Mouse (Mus musculus) hindbrain, embryonic 14.5 days (tissue): ENCODE measurements around the gene Ccdc184. TPM values are rescaled to one million over a fixed set of nuclear protein-coding genes. Genes with fewer than 3 reads are reported as not detected.

ENCODE experiments used
- ATAC-seq: fragments of 200-750 bp; cut with Nextera tagmentation; 2 replicates; pipeline ENCODE4 v1.8.0; 2017; ENCODE audit warnings: moderate number of reproducible peaks, mild to moderate bottlenecking, moderate TSS enrichment, moderate library complexity; ENCODE audit not compliant: low FRiP score
- DNase-seq: peaks from one replicate; pipeline ENCODE4 v3.0.0-alpha.2; 2015; ENCODE audit warnings: low spot score
- H3K27ac ChIP-seq: fragments of 300-500 bp; sonication (generic); 2 replicates; pipeline ENCODE4 v1.5.1; 2014; ENCODE audit warnings: mild to moderate bottlenecking, moderate library complexity
- H3K27me3 ChIP-seq: fragments of 300-500 bp; sonication (generic); 2 replicates; pipeline ENCODE4 v1.6.1; 2014; ENCODE audit warnings: mild to moderate bottlenecking, low read length, mixed read lengths; ENCODE audit not compliant: control insufficient read depth, insufficient read depth
- H3K36me3 ChIP-seq: fragments of 300-500 bp; sonication (generic); replicated peaks from 2 replicates; pipeline ENCODE4 v1.6.1; 2014; ENCODE audit not compliant: control insufficient read depth, insufficient read depth
- H3K4me1 ChIP-seq: fragments of 300-500 bp; sonication (generic); replicated peaks from 2 replicates; pipeline ENCODE4 v1.6.1; 2014; ENCODE audit warnings: antibody characterized with exemption, low read length, mixed read lengths; ENCODE audit not compliant: control insufficient read depth, insufficient read depth
- H3K4me2 ChIP-seq: fragments of 300-500 bp; sonication (generic); replicated peaks from 2 replicates; pipeline ENCODE4 v1.6.1; 2014; ENCODE audit warnings: mild to moderate bottlenecking, moderate library complexity
- H3K4me3 ChIP-seq: fragments of 300-500 bp; sonication (generic); replicated peaks from 2 replicates; pipeline ENCODE4 v1.5.1; 2014; ENCODE audit warnings: mild to moderate bottlenecking, low read length
- H3K9ac ChIP-seq: fragments of 300-500 bp; sonication (generic); 2 replicates; pipeline ENCODE4 v1.6.1; 2014
- H3K9me3 ChIP-seq: fragments of 300-500 bp; sonication (generic); 2 replicates; pipeline ENCODE4 v1.6.1; 2016; ENCODE audit warnings: low read length; ENCODE audit not compliant: control insufficient read depth
- WGBS: fragments of 180-500 bp; shearing (Covaris S2); extraction: QIAGEN DNeasy Blood & Tissue Kit; methylation state at CpG from one replicate; pipeline ENCODE4 v1.1.7; 2014; 5-methylcytosine and 5-hydroxymethylcytosine counted together
- polyA plus RNA-seq: library from polyadenylated mRNA; unstranded; fragments of >200 nt; fragmentation: Nextera tagmentation; extraction: Ambion mirVana; gene quantifications from 2 replicates; pipeline ENCODE4 v1.2.1, GENCODE M21; 2014

Ccdc184 gene
- polyA plus RNA-seq, 1 experiment from 2014 or later: 98.1 TPM

DNA sequence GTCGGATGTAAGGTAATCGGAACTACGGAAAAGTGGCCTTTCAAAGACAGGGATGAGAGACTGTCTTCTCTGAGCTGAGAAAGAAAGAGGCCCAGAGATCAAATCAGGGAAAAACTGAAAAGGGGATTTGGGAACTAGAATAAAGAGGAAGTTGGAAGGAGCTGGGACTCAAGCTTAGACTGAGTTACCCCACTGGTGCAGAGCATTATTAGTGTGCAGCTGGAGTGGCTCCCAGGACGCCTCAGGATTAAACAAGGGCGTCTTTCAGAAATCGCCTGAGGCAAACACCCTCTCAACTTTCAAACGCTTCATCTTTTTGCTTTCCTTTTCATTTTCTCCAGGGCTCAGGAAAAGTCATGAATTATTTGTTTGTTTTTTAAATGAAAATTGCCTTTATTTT, 14.0 kb upstream of the Ccdc184 start:
- no peaks in the 10 kb centered on the region for H3K36me3 ChIP-seq
- WGBS: 73% methylated on average over 7 of the region's 7 CpGs
- H3K4me3 ChIP-seq: no peak overlapping the region
- ATAC-seq: no peak
- DNase-seq: no peak
- no peaks in the 10 kb centered on the region for H3K27me3 ChIP-seq
- H3K4me2 ChIP-seq: no peak overlapping the region
- H3K27ac ChIP-seq: no peak overlapping the region
- H3K9me3 ChIP-seq: no peaks in the 10 kb centered on the region
- no peaks in the 10 kb centered on the region for H3K4me1 ChIP-seq
- H3K9ac ChIP-seq: no peak overlapping the region

DNA sequence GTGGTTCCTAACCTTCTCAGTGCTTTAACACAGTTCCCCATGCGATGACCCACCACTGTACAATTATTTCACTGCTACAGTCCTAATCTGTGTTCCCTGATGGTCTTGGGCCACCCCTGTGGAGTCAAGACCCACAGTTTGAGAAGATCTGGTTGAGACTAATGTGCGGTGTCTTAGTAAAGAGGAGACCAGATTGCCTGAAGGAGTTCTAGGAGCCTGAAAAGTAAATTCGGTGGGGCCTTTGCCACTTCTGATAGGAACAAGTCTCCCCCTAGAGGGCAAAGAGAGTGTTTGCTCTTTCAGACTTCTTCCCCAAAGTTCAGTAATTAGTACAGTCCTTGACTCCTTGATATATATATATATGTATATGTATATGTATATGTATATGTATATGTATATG, 13.3 kb upstream of the Ccdc184 start:
- DNase-seq: peak; percentile 71
- Histone ChIP-seq H3K9ac (no peak overlapping the region), H3K4me3 (no peak overlapping the region), H3K27me3 (no peaks in the 10 kb centered on the region), H3K4me2 (no peak overlapping the region), H3K27ac (no peak overlapping the region), H3K36me3 (no peaks in the 10 kb centered on the region), H3K9me3 (no peaks in the 10 kb centered on the region), H3K4me1 (no peaks in the 10 kb centered on the region)
- 39% methylated on average over 3 of the region's 3 CpGs for WGBS
- ATAC-seq: no peak

DNA sequence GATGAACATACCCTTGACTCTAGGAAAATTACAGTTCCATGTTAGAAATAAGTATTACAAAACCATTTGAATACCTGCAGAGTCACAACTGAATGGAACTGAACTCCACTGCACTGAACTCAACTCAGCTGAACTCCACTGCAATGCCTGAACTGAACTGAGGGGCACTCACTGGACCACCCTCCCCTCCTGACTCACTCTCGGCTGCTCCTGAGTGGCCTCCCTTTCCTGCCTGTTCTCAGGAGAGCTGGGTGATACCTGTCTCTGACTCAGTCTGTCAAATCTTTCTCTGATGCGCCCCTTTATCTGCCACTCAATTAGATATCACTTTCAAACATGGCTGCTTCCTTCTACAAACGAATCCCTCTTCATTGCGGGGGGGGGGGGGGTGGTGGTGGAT, 12.8 kb upstream of the Ccdc184 start:
- H3K9me3 ChIP-seq: no peaks in the 10 kb centered on the region
- DNase-seq (no peak), ATAC-seq (no peak)
- no peaks in the 10 kb centered on the region for H3K36me3 ChIP-seq
- H3K4me1 ChIP-seq: no peaks in the 10 kb centered on the region
- H3K27me3 ChIP-seq: no peaks in the 10 kb centered on the region
- H3K9ac ChIP-seq: no peak overlapping the region
- H3K27ac ChIP-seq: no peak overlapping the region
- WGBS: 66% methylated on average over 4 of the region's 4 CpGs
- H3K4me2 ChIP-seq: no peak overlapping the region
- no peak overlapping the region for H3K4me3 ChIP-seq

DNA sequence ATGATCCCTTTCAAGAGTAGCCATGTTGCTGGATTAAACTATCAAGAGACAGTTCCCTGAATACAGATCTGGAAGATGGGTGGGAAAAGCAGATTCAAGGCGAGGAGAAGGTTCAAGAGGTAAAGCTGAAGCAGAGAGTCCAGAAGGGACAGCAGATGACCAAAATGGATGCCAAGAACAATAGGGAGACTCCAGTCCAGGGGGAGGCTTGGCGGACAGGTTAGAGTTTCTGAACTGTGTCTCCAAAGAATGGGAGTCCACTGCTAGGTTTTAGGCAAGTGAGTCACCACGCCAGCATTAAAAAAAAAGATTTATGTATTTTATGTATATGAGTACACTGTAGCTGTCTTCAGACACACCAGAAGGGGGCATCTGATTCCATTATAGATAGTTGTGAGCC, 12.3 kb upstream of the Ccdc184 start:
- no peaks in the 10 kb centered on the region for H3K36me3 ChIP-seq
- H3K9ac ChIP-seq: no peak overlapping the region
- H3K9me3 ChIP-seq: no peaks in the 10 kb centered on the region
- H3K4me3 ChIP-seq: no peak overlapping the region
- 83% methylated on average over 3 of the region's 3 CpGs for WGBS
- DNase-seq: no peak
- H3K4me2 ChIP-seq: no peak overlapping the region
- no peak for ATAC-seq
- no peaks in the 10 kb centered on the region for H3K4me1 ChIP-seq
- H3K27ac ChIP-seq: no peak overlapping the region
- H3K27me3 ChIP-seq: no peaks in the 10 kb centered on the region

DNA sequence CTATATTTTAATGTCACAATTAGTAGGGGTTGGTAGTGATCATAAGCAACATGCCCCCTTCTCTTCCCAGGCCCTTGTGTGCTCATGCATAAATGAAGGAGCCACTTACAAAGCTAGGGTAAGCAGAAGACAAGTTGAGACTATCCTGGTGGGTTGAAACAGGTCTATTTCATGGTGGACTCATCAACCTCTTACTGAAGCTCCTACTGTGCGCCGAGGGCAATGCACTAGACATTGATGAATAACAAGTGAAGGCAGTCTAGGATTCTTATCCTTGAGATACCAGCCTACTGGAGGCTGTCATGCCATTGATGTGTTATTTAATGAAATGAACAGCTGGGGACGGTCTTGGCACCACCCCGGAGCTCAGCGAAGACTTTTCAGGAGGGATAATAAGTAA, 11.7 kb upstream of the Ccdc184 start:
- 92% methylated on average over 5 of the region's 5 CpGs for WGBS
- Histone ChIP-seq H3K4me2 (no peak overlapping the region), H3K27ac (no peak overlapping the region), H3K4me1 (no peaks in the 10 kb centered on the region), H3K4me3 (no peak overlapping the region), H3K9me3 (no peaks in the 10 kb centered on the region), H3K9ac (no peak overlapping the region), H3K36me3 (no peaks in the 10 kb centered on the region), H3K27me3 (no peaks in the 10 kb centered on the region)
- ATAC-seq (no peak), DNase-seq (no peak)

DNA sequence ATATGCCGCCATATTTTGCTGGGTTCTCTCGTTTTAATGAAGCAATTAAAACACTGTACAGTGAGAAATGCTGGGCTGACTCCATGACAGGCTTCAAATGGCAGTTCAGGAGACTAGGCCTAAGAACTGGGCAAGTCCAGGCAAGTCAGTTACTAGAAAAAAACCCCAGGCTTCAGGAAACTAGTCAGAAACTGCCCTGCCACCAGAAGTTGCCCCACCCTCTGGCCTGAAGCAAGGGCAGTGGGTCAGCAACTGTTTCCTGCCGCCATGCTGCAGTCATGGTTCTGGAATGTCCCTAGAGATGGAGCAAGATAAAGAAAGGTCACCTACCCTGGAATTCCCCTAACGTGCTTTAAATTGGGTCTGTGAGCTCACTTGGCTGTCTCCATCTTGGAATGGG, 11.0 kb upstream of the Ccdc184 start:
- Histone ChIP-seq H3K9ac (no peak overlapping the region), H3K36me3 (no peaks in the 10 kb centered on the region), H3K27me3 (no peaks in the 10 kb centered on the region), H3K9me3 (no peaks in the 10 kb centered on the region), H3K4me1 (no peaks in the 10 kb centered on the region), H3K4me3 (no peak overlapping the region), H3K27ac (no peak overlapping the region), H3K4me2 (no peak overlapping the region)
- ATAC-seq (no peak), DNase-seq (no peak)
- 79% methylated on average over 4 of the region's 4 CpGs for WGBS

DNA sequence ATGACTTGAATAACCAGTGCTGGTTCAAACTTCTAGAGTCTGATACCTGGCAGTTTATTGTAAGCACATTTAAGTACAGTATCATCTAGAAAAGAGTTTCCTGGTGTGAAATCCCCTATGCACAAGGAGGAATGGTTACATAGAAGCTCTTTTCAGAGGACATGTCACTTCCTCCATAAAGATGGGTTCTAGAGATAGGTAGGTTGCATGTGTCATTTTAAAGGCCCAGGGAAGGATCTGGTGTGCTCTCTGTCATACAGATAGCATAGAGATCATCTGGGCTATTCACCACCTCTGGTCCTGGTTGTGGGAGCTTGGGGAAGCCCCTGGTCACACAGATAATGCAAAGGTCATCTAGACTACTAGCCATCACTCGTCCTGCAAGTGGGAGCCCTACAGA, 9.7 kb upstream of the Ccdc184 start:
- WGBS: 86% methylated on average over 1 of the region's 1 CpGs
- H3K9me3 ChIP-seq: no peaks in the 10 kb centered on the region
- DNase-seq: no peak
- ATAC-seq: no peak
- no peak overlapping the region for H3K4me3 ChIP-seq
- no peak overlapping the region for H3K4me2 ChIP-seq
- no peaks in the 10 kb centered on the region for H3K36me3 ChIP-seq
- H3K27ac ChIP-seq: no peak overlapping the region
- no peak overlapping the region for H3K9ac ChIP-seq
- no peaks in the 10 kb centered on the region for H3K27me3 ChIP-seq
- no peaks in the 10 kb centered on the region for H3K4me1 ChIP-seq

DNA sequence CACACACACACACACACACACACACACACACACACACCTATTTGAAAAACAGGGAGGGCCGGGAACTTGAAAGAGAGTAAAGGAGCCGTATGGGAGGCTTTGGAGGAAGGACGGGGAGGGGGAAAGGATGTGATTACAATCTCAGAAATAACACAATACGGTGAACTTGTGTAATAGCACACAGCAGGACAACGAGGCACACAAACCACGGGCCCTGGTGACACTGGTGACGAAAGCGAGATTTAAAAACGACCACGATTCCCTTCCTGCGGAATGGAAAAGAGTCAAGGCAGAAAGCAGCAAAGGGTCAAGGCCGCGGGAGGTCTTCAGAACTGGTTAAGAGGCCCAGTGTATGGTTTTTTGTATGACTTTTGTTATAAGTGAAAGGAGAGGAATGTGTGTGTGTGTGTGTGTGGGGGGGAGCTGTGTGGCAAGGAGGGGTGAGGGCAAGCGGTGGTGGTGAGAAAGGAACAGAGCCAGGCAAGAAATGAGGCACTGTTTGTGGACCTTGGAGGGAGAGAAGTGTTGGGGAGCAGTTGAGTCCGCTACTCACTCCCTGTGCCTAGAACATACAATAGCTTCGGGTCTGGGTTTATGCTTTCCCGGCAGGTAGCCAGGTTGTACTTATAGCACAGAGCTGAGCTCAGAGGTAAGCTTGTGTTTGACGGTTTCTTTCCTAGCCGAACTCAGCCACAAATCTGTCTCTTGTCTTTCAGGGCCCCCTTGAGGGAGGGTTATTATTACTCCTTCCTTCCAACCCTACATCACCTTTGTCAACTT, 5.7 kb upstream of the Ccdc184 start:
- H3K4me2 ChIP-seq: no peak overlapping the region
- no peak overlapping the region for H3K9ac ChIP-seq
- no peak for DNase-seq
- H3K27ac ChIP-seq: no peak overlapping the region
- no peaks in the 10 kb centered on the region for H3K36me3 ChIP-seq
- H3K27me3 ChIP-seq: no peaks in the 10 kb centered on the region
- H3K4me1 ChIP-seq: no peaks in the 10 kb centered on the region
- no peak for ATAC-seq
- H3K4me3 ChIP-seq: no peak overlapping the region
- WGBS: 47% methylated on average over 19 of the region's 19 CpGs
- H3K9me3 ChIP-seq: no peaks in the 10 kb centered on the region

DNA sequence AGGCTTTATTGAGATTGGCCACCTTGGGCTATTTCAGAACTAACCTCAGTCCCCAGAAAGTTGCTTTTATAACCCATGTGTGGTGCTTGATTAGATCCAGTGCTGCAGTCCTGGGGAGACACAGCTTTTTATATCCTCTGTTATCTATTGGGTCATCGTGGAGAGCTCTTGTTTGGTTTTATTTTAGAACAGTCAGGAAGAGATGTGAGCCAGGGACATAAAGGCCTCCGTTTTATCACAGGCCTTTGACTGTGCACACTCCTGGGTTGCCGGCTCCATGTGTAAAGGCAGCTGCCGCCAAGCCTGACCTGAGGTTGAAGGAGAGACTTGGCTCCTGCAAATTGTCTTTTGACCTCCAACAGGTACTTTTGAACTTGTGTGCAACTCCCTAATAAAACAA, 4.4 kb upstream of the Ccdc184 start:
- Histone ChIP-seq H3K4me2 (no peak overlapping the region), H3K9me3 (no peaks in the 10 kb centered on the region), H3K9ac (no peak overlapping the region), H3K27ac (no peak overlapping the region), H3K36me3 (no peaks in the 10 kb centered on the region), H3K4me1 (peaks cover 7% of the 10 kb centered on the region), H3K4me3 (no peak overlapping the region), H3K27me3 (no peaks in the 10 kb centered on the region)
- no peak for ATAC-seq
- WGBS: 83% methylated on average over 4 of the region's 4 CpGs
- no peak for DNase-seq

DNA sequence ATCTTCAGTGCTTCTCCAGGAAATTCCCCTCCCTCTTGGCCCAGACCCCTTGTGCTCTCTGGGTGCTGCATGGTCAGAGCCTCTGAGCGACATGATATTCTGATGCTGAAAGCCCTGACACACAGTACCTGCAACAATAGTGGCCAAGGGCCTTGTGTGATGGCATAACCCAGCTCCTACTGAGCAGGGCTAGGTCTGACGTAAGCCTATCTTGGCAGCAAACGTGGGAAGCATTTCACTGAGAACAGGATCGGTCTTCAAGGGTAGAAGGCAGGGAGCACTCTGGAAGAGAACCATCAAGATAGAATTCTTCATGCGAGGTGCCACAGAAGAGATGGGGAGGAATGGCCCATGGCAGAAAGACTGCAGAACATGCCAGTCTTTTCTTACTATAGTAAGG, 1.4 kb upstream of the Ccdc184 start, which contains the start of gene Asb8:
Gene Asb8 (minus strand): TSS at position 101 of the 400 bp plus-strand sequence.
- Histone ChIP-seq H3K27me3 (peaks cover 9% of the 10 kb centered on the region; the same call in 1 of the 2 replicates), H3K4me2 (peak within 1 kb of the TSS; percentile 67; the same call in 1 of the 2 replicates), H3K9me3 (no peaks in the 10 kb centered on the region), H3K4me1 (peaks cover 27% of the 10 kb centered on the region), H3K9ac (no peak within 1 kb of the TSS), H3K36me3 (no peaks in the 10 kb centered on the region), H3K4me3 (no peak within 1 kb of the TSS; the same call in 1 of the 2 replicates), H3K27ac (no peak within 1 kb of the TSS)
- no peak for ATAC-seq
- DNase-seq: no peak
- WGBS: 84% methylated on average over 5 of the region's 5 CpGs
